Mouse (Mus musculus): Measurements from ENCODE around the gene Agl.

The Agl gene

DNA sequence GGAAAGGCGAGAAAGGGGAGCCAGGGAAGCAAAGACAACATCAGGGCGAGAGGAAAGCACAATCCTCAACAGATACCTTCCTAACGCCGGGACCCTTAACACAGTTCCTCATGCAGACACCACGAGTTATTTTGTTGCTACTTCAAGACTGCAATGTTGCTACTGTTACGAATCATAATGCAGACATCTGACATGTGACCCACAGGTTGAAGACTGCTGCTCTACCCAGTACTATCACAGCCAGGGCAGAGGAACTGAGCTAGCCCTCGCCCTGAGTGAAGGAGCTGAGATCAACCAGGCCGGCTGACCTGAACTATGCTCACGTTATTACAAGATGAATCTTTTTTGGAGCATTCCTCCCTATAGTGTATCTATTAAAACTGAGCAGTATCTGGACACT lies 67.0 kb downstream of the Agl start:
- DNase-seq: no peak

DNA sequence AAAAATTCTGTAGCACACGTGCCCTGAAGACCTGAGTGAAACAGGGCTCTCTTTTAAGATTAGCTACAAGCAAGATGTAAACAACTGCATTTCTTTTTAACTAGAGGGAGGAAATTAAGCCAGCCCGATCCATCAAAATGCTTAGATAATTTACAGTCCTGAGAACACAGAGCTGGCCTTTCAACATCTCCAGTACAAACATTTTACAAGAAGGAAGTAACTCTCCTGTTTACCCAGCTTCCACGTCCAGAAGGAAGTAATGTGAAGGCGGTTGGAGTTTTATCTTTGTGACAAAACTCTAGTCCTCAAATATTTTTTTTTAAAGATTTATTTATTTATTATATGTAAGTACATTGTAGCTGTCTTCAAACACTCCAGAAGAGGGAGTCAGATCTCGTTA lies 67.9 kb downstream of the Agl start:
- DNase-seq: no peak

DNA sequence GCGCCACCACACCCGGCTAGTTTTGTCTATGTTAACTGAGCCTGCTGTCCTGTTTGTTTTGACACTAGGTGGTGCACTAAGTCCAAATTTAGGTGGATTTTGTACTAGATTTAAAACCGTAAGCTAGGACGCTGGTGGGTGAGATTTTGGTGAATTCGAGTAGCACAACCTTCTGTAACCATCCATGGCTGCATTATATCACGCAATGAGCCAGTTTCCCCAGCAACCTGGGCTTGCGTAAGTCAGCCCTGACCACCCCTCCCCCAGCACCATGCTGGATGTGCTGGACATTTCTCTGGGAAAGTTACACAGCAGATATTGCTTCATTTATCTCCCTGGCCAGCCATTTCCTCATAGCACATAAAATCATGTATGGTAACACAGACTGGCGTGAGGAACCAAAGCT lies 70.6 kb downstream of the Agl start:
- DNase-seq: no peak

DNA sequence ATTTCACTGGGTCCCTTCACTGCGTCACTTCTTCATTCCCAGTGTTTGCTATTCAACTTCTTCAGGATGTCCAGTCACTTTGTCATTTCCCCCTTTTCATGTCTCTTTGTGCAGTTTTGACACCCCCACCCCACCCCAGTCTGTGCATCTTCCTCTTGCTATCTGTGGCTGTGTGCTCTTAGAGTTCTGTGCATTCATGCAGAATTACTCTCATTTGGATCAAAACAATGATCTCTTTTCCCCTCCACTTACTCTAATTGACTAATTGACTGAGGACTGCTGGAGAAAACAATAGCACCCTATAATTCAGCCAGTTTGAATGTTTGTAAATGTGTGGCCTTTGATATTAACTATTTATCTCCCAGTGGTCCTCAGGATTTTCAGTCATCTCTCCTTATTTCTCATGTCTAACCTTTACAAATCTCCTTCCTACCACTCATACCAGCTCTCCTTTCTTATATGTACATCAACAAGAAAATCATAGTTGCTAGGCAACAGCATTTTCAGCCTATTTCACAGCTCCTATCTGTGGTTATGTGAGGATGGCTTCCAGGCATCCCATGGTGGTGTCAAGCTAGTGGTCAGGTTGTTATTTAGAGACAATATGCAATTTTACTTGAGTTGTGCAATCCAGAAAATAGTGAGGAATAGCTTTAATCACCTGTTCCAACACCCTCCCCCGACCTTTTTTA lies 78.3 kb downstream of the Agl start:
- peak; percentile 83 for DNase-seq

DNA sequence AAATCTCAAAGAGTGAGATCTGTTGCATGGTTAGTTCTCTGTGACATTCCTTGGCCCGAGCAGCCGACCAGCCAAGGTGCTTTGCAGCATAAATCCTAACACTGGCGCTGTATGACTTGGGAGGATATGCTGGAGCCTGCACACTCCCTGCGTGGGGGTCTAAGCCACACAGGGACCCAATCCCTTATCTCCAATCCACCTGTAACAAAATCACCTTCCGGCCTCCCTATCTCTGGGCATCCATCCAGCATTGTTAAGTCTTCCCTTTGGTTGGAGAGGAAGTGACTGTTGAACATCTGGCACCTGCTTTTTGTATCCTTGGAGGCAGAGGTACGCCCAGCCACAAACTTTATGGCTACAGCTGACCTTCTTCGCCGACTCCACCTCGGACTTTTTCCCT lies 81.2 kb downstream of the Agl start:
- no peak for DNase-seq

DNA sequence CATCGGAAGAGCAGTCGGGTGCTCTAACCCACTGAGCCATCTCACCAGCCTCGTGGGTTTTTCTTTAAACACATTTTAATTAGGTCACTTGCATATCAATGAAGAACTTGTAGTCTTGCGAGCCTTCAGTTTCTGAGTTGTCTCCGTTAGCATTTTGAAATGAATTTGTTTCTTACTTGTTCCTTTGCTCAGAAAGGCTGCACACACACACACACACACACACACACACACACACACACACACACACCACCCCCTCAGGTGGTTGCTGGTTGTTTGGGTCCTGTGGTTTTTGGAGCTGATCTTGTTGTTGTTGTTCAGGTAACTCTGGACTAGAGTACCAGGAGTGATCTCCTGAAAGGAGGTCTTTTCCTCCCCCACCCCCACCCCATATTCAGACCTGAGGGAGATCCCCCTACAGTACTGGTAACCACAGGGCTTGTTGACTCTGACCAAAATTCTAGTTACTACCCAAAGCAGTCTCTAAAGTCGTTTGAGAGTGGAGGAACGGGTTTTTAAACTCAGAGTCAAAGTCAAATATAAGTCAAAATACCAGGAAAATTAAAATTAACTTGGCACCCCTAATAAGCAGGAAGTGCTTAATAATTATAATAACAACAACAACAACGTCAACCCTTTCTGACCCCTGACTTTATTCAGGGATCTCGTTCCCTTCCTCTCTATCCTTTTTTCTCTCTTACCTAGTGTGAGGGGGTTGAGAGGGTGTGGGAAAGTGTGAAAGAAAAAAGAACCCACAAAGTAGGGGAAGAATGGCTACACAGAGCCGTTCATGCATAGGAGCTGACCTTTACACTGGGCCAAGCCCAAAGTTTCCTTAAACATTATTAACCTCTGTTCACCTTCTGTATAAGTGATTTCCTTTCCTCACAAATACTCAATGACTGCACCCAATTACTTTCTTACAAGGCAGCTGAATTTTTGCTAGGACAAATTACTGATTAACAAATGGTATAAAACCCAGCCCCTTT lies 84.2 kb downstream of the Agl start:
- DNase-seq: no peak

DNA sequence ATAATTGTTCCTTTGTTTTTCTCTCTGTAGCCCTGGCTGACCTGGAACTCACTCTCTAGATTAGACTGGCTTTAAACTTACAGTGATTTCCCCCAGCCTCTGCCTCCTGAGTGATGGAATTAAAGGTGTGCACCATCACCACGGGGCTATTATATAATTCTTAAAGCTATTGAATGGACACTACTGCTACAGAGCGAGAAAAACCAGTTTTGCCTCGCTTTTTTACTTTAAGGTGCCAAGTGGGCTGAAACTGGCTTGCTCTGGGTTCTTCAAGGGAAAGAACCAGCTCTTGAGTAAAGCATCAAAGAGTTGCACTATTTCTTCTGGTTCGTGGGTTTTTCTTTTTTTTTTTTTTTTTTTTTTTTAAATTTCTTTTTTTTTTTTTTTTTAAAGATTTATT lies 85.0 kb downstream of the Agl start:
- DNase-seq: no peak

DNA sequence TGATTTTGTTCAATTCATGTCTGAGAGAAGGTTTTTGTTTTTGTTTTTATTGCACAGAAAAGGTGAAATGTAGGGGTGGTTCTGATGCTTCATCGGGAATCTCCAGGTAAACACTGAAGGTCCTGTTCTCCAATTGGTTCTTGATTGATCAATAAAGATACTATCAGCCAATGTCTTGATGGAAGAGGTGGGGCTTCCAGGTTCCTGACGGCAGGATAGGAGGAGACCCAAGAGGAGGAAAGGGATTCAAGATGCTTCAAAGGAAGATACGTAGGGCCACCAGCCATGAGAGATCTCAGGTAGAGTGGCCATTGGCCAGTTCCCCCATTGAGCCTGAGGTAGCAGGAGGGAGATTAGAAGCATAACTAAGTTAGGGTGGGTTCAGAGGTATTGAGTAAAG lies 89.0 kb downstream of the Agl start:
- no peak for DNase-seq

DNA sequence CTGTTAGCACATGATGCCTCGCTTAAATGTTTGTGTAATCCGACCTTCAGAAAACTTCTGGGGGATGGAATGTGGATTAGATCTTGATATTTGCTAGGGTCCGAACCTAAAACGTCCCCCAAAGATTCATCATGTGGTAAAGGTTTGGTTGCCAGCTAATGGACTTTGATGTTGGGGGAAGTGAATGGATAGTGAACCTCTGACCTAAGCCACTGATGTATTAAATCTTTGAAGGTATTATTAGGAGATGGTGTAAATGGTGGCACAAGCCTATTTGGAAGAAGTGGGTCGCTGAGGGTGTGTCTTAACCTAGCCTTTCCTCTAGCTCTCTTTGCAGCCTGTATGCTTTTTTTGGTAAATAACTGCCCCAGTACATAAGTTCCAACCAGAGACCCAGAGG lies 94.9 kb downstream of the Agl start:
- DNase-seq: no peak

DNA sequence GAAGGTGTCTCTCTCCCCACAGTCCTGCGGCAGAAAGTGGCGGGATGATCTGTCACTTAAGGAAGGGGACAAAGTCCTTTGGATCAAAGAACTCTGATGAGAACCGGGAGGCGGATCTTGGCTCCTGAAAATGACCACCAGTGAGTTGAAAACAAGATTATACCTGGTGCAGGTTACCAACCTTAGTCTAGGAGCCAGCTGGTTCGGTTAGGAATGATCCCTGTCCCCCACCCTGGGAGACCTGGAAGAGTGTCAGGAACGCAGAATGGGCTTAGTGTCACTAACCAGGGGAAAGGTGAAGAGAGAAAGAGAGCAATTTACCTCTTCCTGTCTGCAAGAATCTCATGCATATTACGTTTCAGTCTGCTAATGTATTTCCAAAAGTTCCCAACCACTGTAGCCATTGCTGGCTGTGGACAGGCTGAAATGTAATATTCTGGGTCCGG lies 95.5 kb downstream of the Agl start, which contains the start of gene Slc35a3:
Gene Slc35a3, minus strand, starts transcription at position 396 of the 446 bp plus-strand sequence.
- no peak for DNase-seq

DNA sequence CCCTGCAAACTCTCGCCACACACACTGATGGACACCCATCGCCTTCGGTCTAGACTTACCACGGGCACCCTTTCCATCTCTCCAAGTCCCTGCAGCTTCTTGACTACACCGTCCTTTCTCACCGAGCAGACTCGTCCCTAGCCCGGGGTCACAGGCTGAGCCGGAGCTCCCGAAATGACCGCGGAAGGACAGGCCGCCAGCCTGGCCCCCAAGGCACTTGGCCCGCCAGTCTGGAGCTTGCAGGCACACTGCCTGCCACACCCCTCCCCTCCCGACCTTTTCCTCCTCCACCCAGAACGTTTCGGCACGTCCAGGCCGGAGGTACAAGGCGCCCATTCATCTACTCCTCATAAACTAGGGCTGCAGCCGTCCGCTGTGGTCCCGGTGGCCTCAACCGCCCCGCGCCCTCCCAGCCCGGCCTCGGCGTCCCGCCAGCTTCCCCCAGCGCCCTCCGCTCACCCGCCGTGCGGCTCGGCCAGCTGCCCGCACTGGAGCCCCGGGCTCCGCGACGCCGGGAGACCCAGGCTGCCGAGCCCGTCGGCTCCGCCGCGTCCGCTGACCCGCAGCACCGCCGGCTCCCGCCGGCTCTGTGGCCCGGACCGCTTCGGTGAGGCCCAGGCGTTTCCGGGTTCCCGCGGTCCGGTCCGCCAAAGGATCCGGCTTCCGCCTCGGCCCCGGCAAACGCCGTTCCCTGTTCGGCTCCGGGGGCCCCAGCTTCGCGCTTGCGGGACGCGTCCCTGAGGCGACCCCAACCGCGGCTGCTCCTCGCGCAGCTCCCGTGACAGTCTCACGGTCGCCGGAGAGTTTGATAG lies 96.1 kb downstream of the Agl start:
- DNase-seq: peak; percentile 79

DNA sequence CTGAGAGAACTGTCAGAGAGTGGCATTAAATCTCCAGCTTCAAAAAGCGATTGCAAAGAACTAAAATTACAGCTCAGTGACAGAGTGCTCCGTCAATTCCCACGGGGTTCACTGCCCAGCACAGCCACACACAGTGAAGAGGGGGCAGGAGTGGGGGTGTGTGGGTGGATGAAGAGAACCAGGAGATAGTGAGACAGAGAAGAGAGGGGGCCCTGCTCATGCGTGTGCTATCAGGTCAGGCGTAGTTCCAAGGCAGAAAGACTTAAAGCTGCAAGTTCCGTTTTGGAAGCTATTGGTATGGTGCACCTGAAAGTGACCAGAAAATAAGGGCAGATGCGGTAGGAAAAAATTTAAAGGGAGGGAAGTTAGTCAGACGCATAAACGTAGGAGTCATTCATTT lies 97.0 kb downstream of the Agl start:
- DNase-seq: no peak

DNA sequence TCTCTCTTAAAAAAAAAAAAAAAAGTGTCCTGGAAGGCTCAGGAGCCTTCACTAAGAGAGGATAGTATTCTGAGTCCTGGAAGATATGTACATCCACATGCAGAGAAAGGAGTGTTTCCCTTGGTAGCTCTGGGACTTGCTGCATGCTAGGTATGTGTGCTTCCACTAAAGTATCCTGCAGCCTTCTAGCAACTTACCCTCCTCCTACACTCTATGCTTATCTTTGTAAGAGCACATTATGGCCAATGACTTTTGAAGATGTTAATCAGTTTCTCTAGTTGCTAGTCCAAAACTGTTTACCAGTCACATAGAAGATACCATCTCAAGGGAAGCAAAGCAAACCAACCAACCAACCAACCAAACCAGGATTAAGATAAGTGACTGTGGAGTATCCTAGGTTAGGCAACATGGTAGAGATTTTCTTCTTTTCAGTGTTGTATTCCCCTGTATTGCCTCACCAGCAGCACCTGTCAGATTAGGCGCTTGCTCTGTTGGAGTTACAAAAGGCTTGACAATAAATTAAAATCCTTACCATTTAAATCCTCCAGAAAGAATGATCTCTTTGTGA lies 102.2 kb downstream of the Agl start:
- DNase-seq: no peak

DNA sequence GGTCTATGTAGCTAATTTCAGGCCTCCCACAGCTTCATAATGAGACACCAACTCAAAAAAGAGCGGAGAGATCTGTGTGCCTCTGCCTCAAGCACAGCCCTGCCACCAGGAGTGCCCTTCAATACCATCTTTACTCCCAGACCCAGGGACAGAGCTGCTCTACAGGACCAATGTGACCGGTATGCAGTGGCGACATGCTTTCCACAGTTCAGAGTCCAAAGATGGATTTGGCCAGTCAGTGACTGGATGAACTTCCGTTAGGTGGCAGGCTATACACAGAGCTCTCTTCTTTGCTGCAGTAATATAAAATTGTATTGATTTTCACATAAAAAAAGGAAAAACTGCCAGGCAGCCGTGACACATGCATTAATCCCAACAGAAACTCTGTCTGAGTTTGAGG lies 104.1 kb downstream of the Agl start:
- no peak for DNase-seq

DNA sequence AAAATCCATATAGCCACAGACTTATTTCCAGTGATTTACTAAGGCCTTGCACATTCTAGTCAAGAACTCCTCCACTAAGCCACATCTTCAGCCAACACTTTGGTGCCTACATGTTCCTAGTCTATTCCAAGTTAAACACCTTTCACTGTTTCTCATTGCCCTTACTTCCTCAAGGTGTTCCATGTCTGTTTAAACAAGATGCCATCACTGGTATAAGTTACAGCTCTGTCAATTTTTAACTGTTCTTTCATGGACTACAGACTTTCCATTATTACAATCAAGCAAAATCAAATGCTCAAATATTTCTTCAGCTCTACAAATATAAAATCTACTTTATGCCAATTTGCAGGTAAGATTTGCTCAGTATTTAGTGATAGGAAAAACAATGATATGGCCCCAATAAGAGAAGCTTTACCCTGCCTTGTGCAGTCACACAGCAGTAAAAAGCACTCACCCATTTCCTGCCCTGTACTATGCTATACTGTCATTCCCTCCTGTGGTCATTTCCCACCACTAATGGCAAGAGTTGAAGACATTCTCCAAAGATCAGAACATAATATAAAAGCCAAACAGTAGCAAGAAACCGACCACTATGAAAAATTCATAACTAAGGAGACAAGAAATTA lies 105.2 kb downstream of the Agl start:
- no peak for DNase-seq

DNA sequence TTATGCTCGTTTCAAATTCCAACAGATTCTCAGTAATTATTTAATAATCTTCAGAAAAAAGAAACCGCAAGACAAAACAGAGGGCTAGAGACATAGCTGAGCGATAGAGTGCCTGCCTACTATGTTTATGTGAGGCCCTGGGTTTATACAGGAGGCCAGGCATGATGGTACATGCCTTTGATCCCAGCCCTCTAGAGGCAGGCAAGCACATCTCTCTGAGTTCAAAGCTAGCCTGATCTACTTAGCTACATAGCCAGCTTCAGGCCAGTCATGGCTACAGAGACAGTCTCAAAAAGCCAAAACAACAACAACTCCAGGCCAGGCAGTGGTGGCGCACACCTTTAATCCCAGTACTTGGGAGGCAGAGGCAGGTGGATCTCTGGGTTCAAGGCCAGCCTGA lies 106.4 kb downstream of the Agl start:
- DNase-seq: no peak

DNA sequence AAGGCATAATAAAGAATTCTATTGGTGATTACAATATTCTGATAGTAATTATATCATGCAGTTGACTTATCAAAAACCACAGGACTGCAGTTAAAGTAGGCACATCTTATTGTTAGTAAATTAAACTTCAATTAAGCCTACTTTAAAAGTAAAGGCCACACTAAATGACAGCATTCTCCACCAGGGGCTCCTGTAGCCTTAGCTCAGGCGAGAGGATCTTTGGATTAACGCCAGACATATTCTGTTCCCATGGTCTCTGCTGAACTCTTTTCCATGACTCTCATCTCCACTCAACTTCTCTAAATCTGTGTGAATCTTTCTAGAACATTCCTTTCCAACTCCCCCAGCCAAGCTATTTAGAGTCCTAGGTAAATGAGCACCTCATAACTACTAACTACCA lies 109.2 kb downstream of the Agl start:
- DNase-seq: peak; percentile 35

DNA sequence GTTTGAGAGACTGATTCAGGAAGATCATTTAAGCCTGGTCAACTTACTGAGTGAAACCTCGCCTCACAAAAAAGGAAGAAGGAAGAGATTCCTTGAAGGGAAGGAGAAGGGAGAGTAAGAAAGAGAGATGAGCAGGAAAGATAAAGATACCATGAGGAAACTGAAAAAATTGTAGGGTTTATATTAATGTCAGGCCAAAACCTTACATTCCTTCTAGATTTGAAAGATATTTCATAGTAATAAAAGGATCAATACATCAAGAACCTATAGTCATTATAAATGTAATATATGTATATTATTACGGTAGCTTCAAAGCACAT lies 112.3 kb downstream of the Agl start:
- DNase-seq: no peak

DNA sequence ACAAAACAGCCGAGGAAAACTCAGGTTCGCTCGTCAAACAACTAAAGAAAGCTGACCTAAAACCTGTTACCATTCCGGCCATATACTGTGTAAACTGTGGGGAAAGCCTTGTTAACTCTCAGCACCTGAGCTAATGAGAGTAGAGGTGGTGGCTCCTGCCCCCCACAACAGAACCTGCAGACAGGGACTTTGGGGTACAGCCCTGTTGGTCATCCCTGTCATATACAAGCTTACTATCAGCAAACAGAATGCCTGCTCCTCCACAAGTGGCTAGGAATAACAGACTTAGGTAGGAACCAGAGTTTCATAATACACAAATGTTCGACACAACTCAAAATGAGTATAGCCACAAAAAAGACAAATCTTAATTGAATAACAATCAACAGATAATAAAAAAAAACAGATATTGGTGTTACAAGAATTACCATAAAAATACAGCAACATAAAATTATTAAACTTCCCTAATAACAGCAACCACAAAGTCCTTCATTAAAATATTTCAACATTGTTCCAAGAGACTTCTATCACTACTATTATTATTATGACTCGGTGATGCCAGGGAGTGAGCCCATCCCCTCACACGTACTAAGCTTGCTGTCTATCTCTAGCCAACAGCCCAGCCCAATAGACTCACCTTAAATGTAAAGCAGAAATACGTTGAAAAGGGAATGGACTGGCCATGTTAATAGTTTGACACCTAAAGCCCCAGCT lies 112.9 kb downstream of the Agl start:
- DNase-seq: no peak

DNA sequence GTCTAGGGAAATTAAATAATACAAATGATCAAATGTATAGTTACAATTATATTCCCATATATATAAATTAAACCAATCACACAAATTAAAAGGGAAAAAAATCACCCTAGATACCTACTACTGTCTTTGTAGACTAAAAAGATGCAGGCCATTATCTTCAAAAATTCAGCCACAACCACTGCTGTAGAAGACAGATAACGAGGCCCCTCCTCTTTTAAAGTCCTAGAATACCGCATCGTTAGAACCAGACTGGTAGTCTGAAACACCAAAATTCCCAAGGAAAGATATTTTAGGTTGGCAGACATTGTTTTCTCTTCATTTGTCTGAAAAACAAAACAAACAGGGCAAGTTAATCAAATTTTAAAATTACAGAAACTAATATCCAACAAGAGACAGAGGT lies 113.7 kb downstream of the Agl start:
- no peak for DNase-seq
